Comparison of ENCODE assay signal across 30 mouse cellular contexts in the genomic region with DNA sequence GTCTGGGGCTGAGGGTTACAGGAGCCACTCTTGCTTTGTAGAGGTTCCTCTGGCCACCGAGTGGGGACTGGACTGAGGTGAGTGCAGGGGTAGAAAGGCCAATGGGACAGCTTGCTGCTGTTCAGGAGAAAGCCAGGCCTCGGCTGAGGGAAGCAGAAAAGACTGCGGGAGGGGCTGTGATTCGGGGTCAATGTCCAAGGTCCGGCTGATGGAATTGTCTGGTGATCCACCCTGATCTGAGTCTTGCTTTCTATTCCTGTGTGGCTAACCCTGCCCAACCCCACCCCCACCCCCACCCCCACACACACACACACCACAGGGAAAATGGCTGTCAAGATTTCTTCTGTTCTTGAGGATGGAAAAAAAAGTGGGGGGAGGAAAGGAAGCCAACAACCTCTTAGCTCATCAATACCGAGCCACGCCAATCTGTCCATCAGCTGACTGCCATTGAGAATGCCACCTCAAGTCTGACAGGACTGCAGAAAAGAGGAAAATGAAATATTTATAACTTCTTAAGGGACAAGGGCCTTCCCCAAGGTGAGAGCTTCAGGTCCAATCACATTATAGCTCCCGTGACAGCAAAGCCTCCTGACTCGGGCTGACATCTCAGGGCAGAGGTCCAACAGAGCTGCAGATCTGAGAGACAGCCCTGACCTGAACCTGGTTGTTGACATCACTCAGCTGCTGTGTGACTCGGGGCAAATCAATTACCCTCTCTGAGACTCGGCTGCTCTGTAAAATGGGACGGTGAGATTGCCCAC. TPM values are rescaled to one million over a fixed set of nuclear protein-coding genes. Genes with fewer than 3 reads are reported as not detected.
DNase-seq lines count a peak whose midpoint lies in the region; ATAC-seq and TF ChIP-seq lines count a peak whose summit lies in the region.
"Had no signal": no experiment of that assay in that cellular context is flagged by ENCODE, and none has a peak within 500 bp of the region (broad histone marks: within the 10 kb centered on the region; RNA-seq: fewer than 3 reads in every experiment).

No protein-coding gene starts in this region.

- no peaks in the 10 kb centered on the region for H3K36me3 ChIP-seq in kidney, embryonic 14.5 days (ENCODE audit: control insufficient read depth, insufficient read depth, low read length)
- H3K36me3 ChIP-seq in intestine, postnatal 0 days (ENCODE audit: control insufficient read depth, insufficient read depth): no peaks in the 10 kb centered on the region
- H3K36me3 ChIP-seq: embryonic facial prominence, embryonic 13.5 days; heart, embryonic 13.5 days; hindbrain, embryonic 15.5 days; limb, embryonic 10.5 days; limb, embryonic 15.5 days; liver, embryonic 13.5 days; midbrain, embryonic 10.5 days; stomach, embryonic 15.5 days had no signal

- ATAC-seq in kidney, embryonic 14.5 days (ENCODE audit: low FRiP score, low TSS enrichment): no peak
- ATAC-seq in intestine, postnatal 0 days: peak; percentile 91
- ATAC-seq: forebrain, postnatal 0 days; midbrain, embryonic 16.5 days had no signal

- no peak overlapping the region for H3K4me2 ChIP-seq in kidney, embryonic 14.5 days (replicated peaks; ENCODE audit: low read depth, low read length)
- H3K4me2 ChIP-seq in intestine, postnatal 0 days (replicated peaks; ENCODE audit: low read depth): no peak overlapping the region
- H3K4me2 ChIP-seq: embryonic facial prominence, embryonic 13.5 days; heart, embryonic 13.5 days; hindbrain, embryonic 15.5 days; limb, embryonic 15.5 days; liver, embryonic 13.5 days; stomach, embryonic 15.5 days had no signal

- no peak overlapping the region for H3K9ac ChIP-seq in kidney, embryonic 14.5 days (ENCODE audit: low read depth, low read length)
- H3K9ac ChIP-seq in intestine, postnatal 0 days (ENCODE audit: low read depth, low read length): no peak overlapping the region
- H3K9ac ChIP-seq: embryonic facial prominence, embryonic 13.5 days; forebrain, postnatal 0 days; heart, embryonic 13.5 days; hindbrain, embryonic 15.5 days; limb, embryonic 15.5 days; liver, embryonic 13.5 days; stomach, embryonic 15.5 days had no signal

- WGBS in kidney, embryonic 14.5 days: 76% methylated on average over 12 of the region's 12 CpGs
- WGBS in intestine, postnatal 0 days: 52% methylated on average over 12 of the region's 12 CpGs

- TF ChIP-seq CTCF in intestine, postnatal 0 days (IDR thresholded peaks at IDR 0.05; ENCODE audit: low read depth): no peak

- H3K4me3 ChIP-seq in kidney, embryonic 14.5 days (ENCODE audit: low read length): no peak overlapping the region
- no peak overlapping the region for H3K4me3 ChIP-seq in intestine, postnatal 0 days (ENCODE audit: low read depth, low read length)
- H3K4me3 ChIP-seq: embryonic facial prominence, embryonic 13.5 days; heart, adult 2 months; heart, embryonic 13.5 days; hindbrain, embryonic 15.5 days; limb, embryonic 10.5 days; limb, embryonic 15.5 days; liver, embryonic 13.5 days; midbrain, embryonic 10.5 days; stomach, embryonic 15.5 days had no signal

- DNase-seq in kidney, adult 18-20 months: peak; percentile 37
- peak; percentile 49 for DNase-seq in kidney, postnatal 14 days
- peak; percentile 80 for DNase-seq in yolk sac, embryonic 10.5 days (ENCODE audit: low spot score)
- DNase-seq in cerebellum, postnatal 36 days: no peak
- no peak for DNase-seq in layer of hippocampus, adult 11-12 months (ENCODE audit: low spot score)
- DNase-seq in lung, postnatal 36 days: no peak
- DNase-seq: adrenal gland, postnatal 14 days; cerebellum, adult 11 months; cerebellum, adult 9-11 months; forebrain, postnatal 0 days; heart, adult 2 months; heart, postnatal 10 days; layer of hippocampus, adult 9-11 months; liver, embryonic 13.5 days; lung, adult 2 months; lung, postnatal 10 days; right cerebral cortex, adult 18-20 months; thymus, postnatal 14 days had no signal

- H3K4me1 ChIP-seq in kidney, embryonic 14.5 days (ENCODE audit: control insufficient read depth, insufficient read depth, low read length): no peaks in the 10 kb centered on the region
- H3K4me1 ChIP-seq in intestine, postnatal 0 days (replicated peaks; ENCODE audit: control insufficient read depth, insufficient read depth, low read length): no peaks in the 10 kb centered on the region
- H3K4me1 ChIP-seq: liver, embryonic 13.5 days; stomach, embryonic 15.5 days had no signal

- H3K27ac ChIP-seq in kidney, embryonic 14.5 days (ENCODE audit: low read depth, low read length): no peak overlapping the region
- H3K27ac ChIP-seq in intestine, postnatal 0 days (ENCODE audit: low read depth, low read length): peak overlapping the region; percentile 57
- H3K27ac ChIP-seq: embryonic facial prominence, embryonic 13.5 days; heart, adult 2 months; heart, embryonic 13.5 days; hindbrain, embryonic 15.5 days; limb, embryonic 10.5 days; limb, embryonic 15.5 days; liver, embryonic 13.5 days; midbrain, embryonic 10.5 days; stomach, embryonic 15.5 days had no signal

- H3K9me3 ChIP-seq in kidney, embryonic 14.5 days (ENCODE audit: control insufficient read depth, low read length): no peaks in the 10 kb centered on the region
- no peaks in the 10 kb centered on the region for H3K9me3 ChIP-seq in intestine, postnatal 0 days (ENCODE audit: control insufficient read depth)
- H3K9me3 ChIP-seq: embryonic facial prominence, embryonic 13.5 days; heart, embryonic 13.5 days; hindbrain, embryonic 15.5 days; limb, embryonic 10.5 days; limb, embryonic 15.5 days; liver, embryonic 13.5 days; midbrain, embryonic 10.5 days; stomach, embryonic 15.5 days had no signal

- H3K27me3 ChIP-seq in kidney, embryonic 14.5 days (ENCODE audit: control insufficient read depth, insufficient read depth, low read length): peaks cover 17% of the 10 kb centered on the region
- peaks cover 7% of the 10 kb centered on the region for H3K27me3 ChIP-seq in intestine, postnatal 0 days (replicated peaks; ENCODE audit: control insufficient read depth, insufficient read depth, low read length)
- H3K27me3 ChIP-seq: hindbrain, embryonic 15.5 days had no signal

RNA-seq across cellular contexts. Expression of gene Lhx5, which starts 26.5 kb away (rescaled TPM):
- polyA plus RNA-seq in kidney, embryonic 14.5 days (2014; fragmentation: Nextera tagmentation; extraction: Ambion mirVana): not detected in 2 replicates
- 0.04 TPM in 1 of 2 replicates, not detected in the other for polyA plus RNA-seq in intestine, postnatal 0 days (2015; fragmentation: Nextera tagmentation; extraction: Ambion mirVana)
- polyA plus RNA-seq: heart, adult 2 months; heart, embryonic 13.5 days; intestine, embryonic 14.5 days; limb, embryonic 10.5 days; limb, embryonic 15.5 days; liver, embryonic 13.5 days; lung, adult 2 months; urinary bladder, adult 2 months had no signal

Comparison
In these comparisons a context has a peak if more than half of its experiments do, and no peak if none do; other contexts are left out.
1. DNase-seq: peak in kidney, adult 18-20 months (single experiment), kidney, postnatal 14 days (single experiment) and yolk sac, embryonic 10.5 days (single experiment); none in cerebellum, postnatal 36 days (0 of 2), layer of hippocampus, adult 11-12 months (single experiment) and lung, postnatal 36 days (single experiment).